Mouse (Mus musculus): ENCODE results near the gene Olfr913. TPM values are rescaled to one million over a fixed set of nuclear protein-coding genes. Genes with fewer than 3 reads are reported as not detected.

Gene Olfr913
- total RNA-seq (2021), result not detected
- long read RNA-seq, experiment 1, result 0 reads
- long read RNA-seq, experiment 2, result 0 reads

- intact Hi-C loops (cut with DNase I), result no loop called here
- no peak for DNase-seq
Observed at GRCm38 (mm10) chr9:38592459-38592858, at the start of gene Olfr913. Olfr913 (plus strand) TSS chr9:38592759.

- intact Hi-C loops (cut with DNase I), result no loop called here
- DNase-seq, result no peak
Observed at GRCm38 (mm10) chr9:38579878-38580277, 12.7 kb upstream of the Olfr913 start, which contains the start of gene Olfr912. Olfr912 (plus strand) TSS chr9:38580178.

GRCm38 (mm10) chr9:38591056-38591455, 1.5 kb upstream of the Olfr913 start:
- intact Hi-C loops (cut with DNase I), result no loop called here
- DNase-seq, result no peak

- DNase-seq, result no peak
Observed at GRCm38 (mm10) chr9:38604802-38605201, 12.2 kb downstream of the Olfr913 start, which contains the start of gene Olfr914. Olfr914 (plus strand) TSS chr9:38605102.

GRCm38 (mm10) chr9:38632406-38632805, 39.8 kb downstream of the Olfr913 start:
- DNase-seq, result no peak
- intact Hi-C loops (cut with DNase I), result no loop called here

More at GRCm38 (mm10) chr9:38604802-38605201, 12.2 kb downstream of the Olfr913 start, which contains the start of gene Olfr914:
- intact Hi-C loops (cut with DNase I), result no loop called here

Other genes with a start within 250 kb of the Olfr913 start
- gene Olfr898, start 244.3 kb upstream of the Olfr913 start, total RNA-seq (2021), result not detected
- not detected for gene Olfr250, start 225.9 kb upstream of the Olfr913 start, total RNA-seq (2021)
- gene Olfr251, start 215.7 kb upstream of the Olfr913 start, total RNA-seq (2021), result not detected
- not detected for gene Olfr147, start 191.1 kb upstream of the Olfr913 start, total RNA-seq (2021)
- not detected for gene Olfr901, start 163.3 kb upstream of the Olfr913 start, total RNA-seq (2021)
- gene Olfr902, start 145.1 kb upstream of the Olfr913 start, total RNA-seq (2021), result not detected
- gene Olfr904, start 129.6 kb upstream of the Olfr913 start, total RNA-seq (2021), result not detected
- gene Olfr905, start 121.7 kb upstream of the Olfr913 start, total RNA-seq (2021), result not detected
- not detected for gene Olfr906, start 105.7 kb upstream of the Olfr913 start, total RNA-seq (2021)
- not detected for gene Olfr907, start 97.0 kb upstream of the Olfr913 start, total RNA-seq (2021)
- gene Olfr911-ps1, start 71.2 kb upstream of the Olfr913 start, total RNA-seq (2021), result not detected
- not detected for gene Olfr910, start 54.9 kb upstream of the Olfr913 start, total RNA-seq (2021)
- gene Olfr912, start 12.6 kb upstream of the Olfr913 start, total RNA-seq (2021), result not detected
- gene Olfr914, start 12.3 kb downstream of the Olfr913 start, total RNA-seq (2021), result not detected
- not detected for gene Olfr916, start 67.1 kb downstream of the Olfr913 start, total RNA-seq (2021)
- not detected for gene Olfr917, start 73.1 kb downstream of the Olfr913 start, total RNA-seq (2021)
- gene Olfr918, start 81.8 kb downstream of the Olfr913 start, total RNA-seq (2021), result not detected
- gene Olfr919, start 110.9 kb downstream of the Olfr913 start, total RNA-seq (2021), result not detected
- 10 to 100 TPM; 12.3 to 14.1 TPM for gene Vwa5a, start 125.5 kb downstream of the Olfr913 start, total RNA-seq (2021)
- under 1 TPM in 1 of 2 experiments, not detected in 1; 0.05 TPM for gene Olfr920, start 159.5 kb downstream of the Olfr913 start, total RNA-seq (2021)
- not detected for gene Olfr921, start 180.3 kb downstream of the Olfr913 start, total RNA-seq (2021)
- not detected for gene Olfr922, start 221.9 kb downstream of the Olfr913 start, total RNA-seq (2021)
- gene Olfr923, start 233.8 kb downstream of the Olfr913 start, total RNA-seq (2021), result not detected

All from gastrocnemius, postnatal 36 days (tissue).